Mouse (Mus musculus): ENCODE measurements around the gene Gm44502. TPM values are rescaled to one million over a fixed set of nuclear protein-coding genes. Genes with fewer than 3 reads are reported as not detected.

Gm44502 gene
- polyA plus RNA-seq, 1 experiment from 2014 or later = 0.19 TPM

Other genes starting within 250 kb of the Gm44502 start
- 26.2 and 31.9 TPM in 2 replicates for gene Plxnb2, start 248.9 kb downstream of the Gm44502 start, polyA plus RNA-seq (2015; fragmentation: Nextera tagmentation; extraction: Ambion mirVana)
- gene Dennd6b, start 233.2 kb downstream of the Gm44502 start, polyA plus RNA-seq (2015; fragmentation: Nextera tagmentation; extraction: Ambion mirVana) = 2.7 and 3.8 TPM in 2 replicates
- 15.5 and 16.4 TPM in 2 replicates for gene Ppp6r2, start 218.1 kb downstream of the Gm44502 start, polyA plus RNA-seq (2015; fragmentation: Nextera tagmentation; extraction: Ambion mirVana)
- gene Sbf1, start 114.4 kb downstream of the Gm44502 start, polyA plus RNA-seq (2015; fragmentation: Nextera tagmentation; extraction: Ambion mirVana) = 20.7 and 23.1 TPM in 2 replicates
- gene Adm2, start 107.0 kb downstream of the Gm44502 start, polyA plus RNA-seq (2015; fragmentation: Nextera tagmentation; extraction: Ambion mirVana) = 1.9 and 2.6 TPM in 2 replicates
- gene Miox, start 95.3 kb downstream of the Gm44502 start, polyA plus RNA-seq (2015; fragmentation: Nextera tagmentation; extraction: Ambion mirVana) = 8.6 and 8.9 TPM in 2 replicates
- 29.2 and 34.4 TPM in 2 replicates for gene Lmf2, start 74.0 kb downstream of the Gm44502 start, polyA plus RNA-seq (2015; fragmentation: Nextera tagmentation; extraction: Ambion mirVana)
- 100 and 103 TPM in 2 replicates for gene Ncaph2, start 74.0 kb downstream of the Gm44502 start, polyA plus RNA-seq (2015; fragmentation: Nextera tagmentation; extraction: Ambion mirVana)
- 2.9 and 3.1 TPM in 2 replicates for gene Sco2, start 55.9 kb downstream of the Gm44502 start, polyA plus RNA-seq (2015; fragmentation: Nextera tagmentation; extraction: Ambion mirVana)
- gene Tymp, start 52.7 kb downstream of the Gm44502 start, polyA plus RNA-seq (2015; fragmentation: Nextera tagmentation; extraction: Ambion mirVana) = 0.32 and 0.39 TPM in 2 replicates
- 0.73 and 0.76 TPM in 2 replicates for gene Odf3b, start 50.4 kb downstream of the Gm44502 start, polyA plus RNA-seq (2015; fragmentation: Nextera tagmentation; extraction: Ambion mirVana)
- not detected in 2 replicates for gene Klhdc7b, start 44.8 kb downstream of the Gm44502 start, polyA plus RNA-seq (2015; fragmentation: Nextera tagmentation; extraction: Ambion mirVana)
- gene Syce3, start 19.2 kb downstream of the Gm44502 start, polyA plus RNA-seq (2015; fragmentation: Nextera tagmentation; extraction: Ambion mirVana) = not detected in 2 replicates
- 3.7 and 4.5 TPM in 2 replicates for gene Cpt1b, start 3.8 kb downstream of the Gm44502 start, polyA plus RNA-seq (2015; fragmentation: Nextera tagmentation; extraction: Ambion mirVana)
- 2.0 TPM in 2 replicates for gene C730034F03Rik, start 107 bp downstream of the Gm44502 start, polyA plus RNA-seq (2015; fragmentation: Nextera tagmentation; extraction: Ambion mirVana)
- gene Chkb, start 212 bp upstream of the Gm44502 start, polyA plus RNA-seq (2015; fragmentation: Nextera tagmentation; extraction: Ambion mirVana) = 25.8 and 27.5 TPM in 2 replicates
- 0.26 TPM in 1 of 2 replicates, not detected in the other for gene Mapk8ip2, start 24.2 kb upstream of the Gm44502 start, polyA plus RNA-seq (2015; fragmentation: Nextera tagmentation; extraction: Ambion mirVana)
- 4.3 and 5.0 TPM in 2 replicates for gene Arsa, start 47.7 kb upstream of the Gm44502 start, polyA plus RNA-seq (2015; fragmentation: Nextera tagmentation; extraction: Ambion mirVana)
- 0.20 and 0.33 TPM in 2 replicates for gene Shank3, start 69.9 kb upstream of the Gm44502 start, polyA plus RNA-seq (2015; fragmentation: Nextera tagmentation; extraction: Ambion mirVana)
- not detected in 2 replicates for gene Acr, start 138.6 kb upstream of the Gm44502 start, polyA plus RNA-seq (2015; fragmentation: Nextera tagmentation; extraction: Ambion mirVana)
- 4.3 and 4.8 TPM in 2 replicates for gene Rabl2, start 162.2 kb upstream of the Gm44502 start, polyA plus RNA-seq (2015; fragmentation: Nextera tagmentation; extraction: Ambion mirVana)

Measured in liver, embryonic 16.5 days (tissue).